Mouse (Mus musculus): Measurements from ENCODE around the gene Pla2g2c. TPM values are rescaled to one million over a fixed set of nuclear protein-coding genes. Genes with fewer than 3 reads are reported as not detected.

Pla2g2c gene
- polyA plus RNA-seq, 1 experiment = not detected

DNA sequence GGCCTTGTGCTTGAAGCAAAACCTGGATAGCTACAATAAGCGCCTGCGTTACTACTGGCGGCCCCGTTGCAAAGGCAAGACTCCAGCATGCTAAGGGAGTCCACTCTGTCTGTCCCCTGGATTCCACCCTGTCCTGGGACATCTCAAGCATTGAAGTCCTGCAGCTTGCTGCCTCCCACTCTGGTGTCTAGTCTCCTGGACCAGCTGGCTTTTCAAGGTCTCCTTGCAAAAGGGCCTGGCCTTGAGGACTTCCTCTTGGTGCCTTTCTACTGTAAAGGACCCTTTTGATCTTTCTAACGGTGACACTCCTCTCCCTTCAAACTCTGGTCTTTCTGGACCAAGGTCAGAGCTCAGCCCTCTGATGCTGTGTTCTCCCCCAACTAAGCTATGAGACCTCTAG is 55.7 kb downstream of the Pla2g2c start:
- no peak overlapping the region for H3K27ac ChIP-seq (ENCODE audit: insufficient read depth, low read length)
- no peaks in the 10 kb centered on the region for H3K4me1 ChIP-seq (ENCODE audit: control insufficient read depth, insufficient read depth, insufficient read length)
- DNase-seq (ENCODE audit: low read depth in 1 of 2, low spot score in 2 of 2) = no peak
- no peaks in the 10 kb centered on the region for H3K36me3 ChIP-seq (ENCODE audit: control insufficient read depth, insufficient read depth, low read length)
- no peaks in the 10 kb centered on the region for H3K27me3 ChIP-seq (ENCODE audit: control insufficient read depth, insufficient read depth, low read length)
- 83% methylated on average over 5 of the region's 5 CpGs for WGBS
- H3K4me3 ChIP-seq (ENCODE audit: extremely low read depth, insufficient read depth, insufficient read length) = no peak overlapping the region
- TF ChIP-seq POLR2A (IDR thresholded peaks at IDR 0.05; ENCODE audit: low read depth, low read length) (no peak), CTCF (IDR thresholded peaks at IDR 0.05; ENCODE audit: extremely low read depth, insufficient read depth, insufficient read length, insufficient replicate concordance) (no peak)

DNA sequence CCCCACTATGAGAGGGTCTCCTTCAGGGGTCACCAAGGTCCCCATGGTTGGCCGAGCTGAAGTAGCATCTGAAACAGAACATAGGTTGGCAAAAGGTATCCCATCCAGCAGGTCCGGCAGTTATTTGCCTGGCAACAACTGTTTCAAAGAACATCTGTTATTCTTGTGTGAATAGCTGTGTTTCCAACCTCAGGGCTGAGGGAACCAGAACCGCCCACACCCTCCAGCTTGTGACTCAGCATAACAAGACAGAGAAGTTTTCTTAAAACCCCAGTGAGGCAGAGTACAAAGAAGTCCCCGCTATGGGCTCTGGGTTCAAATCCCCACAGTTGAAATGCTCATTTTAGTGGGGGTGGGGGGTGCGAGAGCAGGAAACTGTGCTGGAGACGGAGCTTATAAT is 57.5 kb downstream of the Pla2g2c start:
- Histone ChIP-seq H3K27ac (ENCODE audit: insufficient read depth, low read length) (no peak overlapping the region), H3K36me3 (ENCODE audit: control insufficient read depth, insufficient read depth, low read length) (no peaks in the 10 kb centered on the region), H3K27me3 (ENCODE audit: control insufficient read depth, insufficient read depth, low read length) (no peaks in the 10 kb centered on the region), H3K4me1 (ENCODE audit: control insufficient read depth, insufficient read depth, insufficient read length) (no peaks in the 10 kb centered on the region), H3K4me3 (ENCODE audit: extremely low read depth, insufficient read depth, insufficient read length) (no peak overlapping the region)
- no peak for DNase-seq (ENCODE audit: low read depth in 1 of 2, low spot score in 2 of 2)
- TF ChIP-seq POLR2A (IDR thresholded peaks at IDR 0.05; ENCODE audit: low read depth, low read length) = no peak
- TF ChIP-seq CTCF (IDR thresholded peaks at IDR 0.05; ENCODE audit: extremely low read depth, insufficient read depth, insufficient read length, insufficient replicate concordance) = no peak
- WGBS = 76% methylated on average over 6 of the region's 6 CpGs

- TF ChIP-seq CTCF (IDR thresholded peaks at IDR 0.05; ENCODE audit: extremely low read depth, insufficient read depth, insufficient read length, insufficient replicate concordance) = no peak
- no peak overlapping the region for H3K27ac ChIP-seq (ENCODE audit: insufficient read depth, low read length)
- H3K36me3 ChIP-seq (ENCODE audit: control insufficient read depth, insufficient read depth, low read length) = no peaks in the 10 kb centered on the region
- no peaks in the 10 kb centered on the region for H3K4me1 ChIP-seq (ENCODE audit: control insufficient read depth, insufficient read depth, insufficient read length)
- H3K4me3 ChIP-seq (ENCODE audit: extremely low read depth, insufficient read depth, insufficient read length) = no peak overlapping the region
- no peaks in the 10 kb centered on the region for H3K27me3 ChIP-seq (ENCODE audit: control insufficient read depth, insufficient read depth, low read length)
- DNase-seq (ENCODE audit: low read depth in 1 of 2, low spot score in 2 of 2) = no peak
- 29% methylated on average over 4 of the region's 4 CpGs for WGBS
These were observed 61.1 kb downstream of the Pla2g2c start for GRCm38 (mm10) chr4:138785721-138786120.

- no peaks in the 10 kb centered on the region for H3K36me3 ChIP-seq (ENCODE audit: control insufficient read depth, insufficient read depth, low read length)
- no peak for DNase-seq (ENCODE audit: low read depth in 1 of 2, low spot score in 2 of 2)
- 0% methylated on average over 4 of the region's 4 CpGs for WGBS
- TF ChIP-seq POLR2A (IDR thresholded peaks at IDR 0.05; ENCODE audit: low read depth, low read length) (no peak), CTCF (IDR thresholded peaks at IDR 0.05; ENCODE audit: extremely low read depth, insufficient read depth, insufficient read length, insufficient replicate concordance) (no peak)
- H3K4me3 ChIP-seq (ENCODE audit: extremely low read depth, insufficient read depth, insufficient read length) = no peak overlapping the region
- H3K4me1 ChIP-seq (ENCODE audit: control insufficient read depth, insufficient read depth, insufficient read length) = no peaks in the 10 kb centered on the region
- H3K27ac ChIP-seq (ENCODE audit: insufficient read depth, low read length) = no peak overlapping the region
- no peaks in the 10 kb centered on the region for H3K27me3 ChIP-seq (ENCODE audit: control insufficient read depth, insufficient read depth, low read length)
These were observed 61.5 kb downstream of the Pla2g2c start for GRCm38 (mm10) chr4:138786141-138786540.

DNA sequence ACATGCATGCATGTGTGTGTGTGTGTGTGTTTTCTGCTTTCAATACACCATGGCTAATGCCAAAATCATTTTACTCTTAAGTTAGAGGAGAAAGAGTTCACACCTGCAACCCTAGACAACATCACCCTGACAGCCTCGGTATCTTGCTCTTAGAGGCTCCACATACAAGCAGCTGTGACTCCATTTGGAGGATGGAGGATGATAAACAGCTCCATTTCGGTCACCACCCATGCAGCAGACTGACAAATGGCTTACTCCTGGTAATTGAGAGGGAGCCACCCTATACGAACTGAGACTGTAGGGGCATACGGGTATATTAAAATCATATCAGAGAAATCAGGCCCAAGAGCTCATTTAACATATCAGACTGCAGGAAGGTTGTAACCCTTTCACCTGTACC is 63.8 kb downstream of the Pla2g2c start:
- TF ChIP-seq CTCF (IDR thresholded peaks at IDR 0.05; ENCODE audit: extremely low read depth, insufficient read depth, insufficient read length, insufficient replicate concordance) (no peak), POLR2A (IDR thresholded peaks at IDR 0.05; ENCODE audit: low read depth, low read length) (no peak)
- no peak overlapping the region for H3K4me3 ChIP-seq (ENCODE audit: extremely low read depth, insufficient read depth, insufficient read length)
- 72% methylated on average over 4 of the region's 4 CpGs for WGBS
- H3K27ac ChIP-seq (ENCODE audit: insufficient read depth, low read length) = no peak overlapping the region
- H3K4me1 ChIP-seq (ENCODE audit: control insufficient read depth, insufficient read depth, insufficient read length) = no peaks in the 10 kb centered on the region
- no peak for DNase-seq (ENCODE audit: low read depth in 1 of 2, low spot score in 2 of 2)
- H3K27me3 ChIP-seq (ENCODE audit: control insufficient read depth, insufficient read depth, low read length) = no peaks in the 10 kb centered on the region
- no peaks in the 10 kb centered on the region for H3K36me3 ChIP-seq (ENCODE audit: control insufficient read depth, insufficient read depth, low read length)

GRCm38 (mm10) chr4:138791452-138791851 is 66.9 kb downstream of the Pla2g2c start:
- WGBS = 64% methylated on average over 6 of the region's 6 CpGs
- TF ChIP-seq POLR2A (IDR thresholded peaks at IDR 0.05; ENCODE audit: low read depth, low read length) = no peak

GRCm38 (mm10) chr4:138792599-138792998 is 68.0 kb downstream of the Pla2g2c start:
- TF ChIP-seq POLR2A (IDR thresholded peaks at IDR 0.05; ENCODE audit: low read depth, low read length) = no peak
- no peak overlapping the region for H3K4me3 ChIP-seq (ENCODE audit: extremely low read depth, insufficient read depth, insufficient read length)
- no peaks in the 10 kb centered on the region for H3K36me3 ChIP-seq (ENCODE audit: control insufficient read depth, insufficient read depth, low read length)
- no peaks in the 10 kb centered on the region for H3K27me3 ChIP-seq (ENCODE audit: control insufficient read depth, insufficient read depth, low read length)
- WGBS = 46% methylated on average over 9 of the region's 9 CpGs
- H3K4me1 ChIP-seq (ENCODE audit: control insufficient read depth, insufficient read depth, insufficient read length) = no peaks in the 10 kb centered on the region
- no peak overlapping the region for H3K27ac ChIP-seq (ENCODE audit: insufficient read depth, low read length)
- DNase-seq (ENCODE audit: low read depth in 1 of 2, low spot score in 2 of 2) = no peak

More at GRCm38 (mm10) chr4:138791452-138791851, 66.9 kb downstream of the Pla2g2c start:
- DNase-seq (ENCODE audit: low read depth in 1 of 2, low spot score in 2 of 2) = no peak
- H3K4me3 ChIP-seq (ENCODE audit: extremely low read depth, insufficient read depth, insufficient read length) = no peak overlapping the region
- no peak overlapping the region for H3K27ac ChIP-seq (ENCODE audit: insufficient read depth, low read length)
- H3K4me1 ChIP-seq (ENCODE audit: control insufficient read depth, insufficient read depth, insufficient read length) = no peaks in the 10 kb centered on the region
- no peaks in the 10 kb centered on the region for H3K27me3 ChIP-seq (ENCODE audit: control insufficient read depth, insufficient read depth, low read length)
- H3K36me3 ChIP-seq (ENCODE audit: control insufficient read depth, insufficient read depth, low read length) = no peaks in the 10 kb centered on the region

Measured in spleen, adult 2 months (tissue).